Mouse (Mus musculus): ENCODE measurements at regions not wholly inside any gene's neighbourhood (a gene's known extent, or its start where the extent isn't known, plus 50 kb on each side); places are given as distances from the start of the nearest gene placed in this dataset.

- no peaks in the 10 kb centered on the region for H3K36me3 ChIP-seq (ENCODE audit: control insufficient read depth, insufficient read depth, low read length)
- H3K4me1 ChIP-seq (ENCODE audit: control insufficient read depth, insufficient read depth, low read length): no peaks in the 10 kb centered on the region; the same call in 1 of the 2 replicates
- no peak overlapping the region for H3K4me3 ChIP-seq (ENCODE audit: insufficient read depth, low read depth, low read length)
- peak; percentile 24 for DNase-seq (ENCODE audit: extremely low read depth, low read depth, low spot score)
- H3K27me3 ChIP-seq (ENCODE audit: control insufficient read depth, insufficient read depth, low read length): no peaks in the 10 kb centered on the region
- H3K9ac ChIP-seq (ENCODE audit: low read depth, low read length): no peak overlapping the region
- WGBS: 58% methylated on average over 1 of the region's 1 CpGs
- H3K27ac ChIP-seq (replicated peaks; ENCODE audit: insufficient read depth, low read depth, low read length): no peak overlapping the region
- H3K79me2 ChIP-seq (ENCODE audit: control insufficient read depth, insufficient read depth, low read length): no peaks in the 10 kb centered on the region
- TF ChIP-seq CTCF (IDR thresholded peaks at IDR 0.05; ENCODE audit: low read depth, low read length): no peak
- TF ChIP-seq POLR2A (IDR thresholded peaks at IDR 0.05; ENCODE audit: extremely low read depth, insufficient read depth, low read length): no peak
Measured at GRCm38 (mm10) chr11:45155782-45156181, 538.7 kb downstream of the Ebf1 start.

- Histone ChIP-seq H3K4me1 (ENCODE audit: control insufficient read depth, insufficient read depth, low read length) (no peaks in the 10 kb centered on the region; the same call in 1 of the 2 replicates), H3K79me2 (ENCODE audit: control insufficient read depth, insufficient read depth, low read length) (no peaks in the 10 kb centered on the region), H3K27me3 (ENCODE audit: control insufficient read depth, insufficient read depth, low read length) (no peaks in the 10 kb centered on the region), H3K36me3 (ENCODE audit: control insufficient read depth, insufficient read depth, low read length) (no peaks in the 10 kb centered on the region), H3K9ac (ENCODE audit: low read depth, low read length) (no peak overlapping the region), H3K4me3 (ENCODE audit: insufficient read depth, low read depth, low read length) (no peak overlapping the region), H3K27ac (replicated peaks; ENCODE audit: insufficient read depth, low read depth, low read length) (no peak overlapping the region)
- 18% methylated on average over 2 of the region's 2 CpGs for WGBS
- DNase-seq (ENCODE audit: extremely low read depth, low read depth, low spot score): peak; percentile 89
- TF ChIP-seq CTCF (IDR thresholded peaks at IDR 0.05; ENCODE audit: low read depth, low read length): no peak
- no peak for TF ChIP-seq POLR2A (IDR thresholded peaks at IDR 0.05; ENCODE audit: extremely low read depth, insufficient read depth, low read length)
Measured at GRCm38 (mm10) chr11:45158282-45158681, 541.2 kb downstream of the Ebf1 start.

DNA sequence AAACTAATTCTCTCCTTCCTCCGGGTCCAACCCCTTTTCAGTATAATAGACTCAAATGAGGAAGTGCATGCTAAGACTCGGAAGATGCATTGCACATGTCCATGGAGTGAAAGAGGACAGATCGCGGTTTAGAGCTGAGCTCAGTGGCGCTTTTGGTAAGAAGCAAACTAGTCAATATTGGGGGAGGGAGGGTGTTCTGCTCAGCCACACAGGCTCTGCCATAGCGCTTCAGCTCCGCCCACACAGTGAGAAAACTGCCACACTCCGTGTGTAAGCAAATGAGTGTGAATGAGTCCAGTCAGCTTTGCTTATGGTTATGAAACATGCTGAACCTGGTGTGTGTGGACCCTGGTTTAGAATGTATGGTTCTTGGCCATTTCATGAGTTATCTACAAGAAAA lies 543.8 kb downstream of the Ebf1 start:
- Histone ChIP-seq H3K9ac (ENCODE audit: low read depth, low read length) (no peak overlapping the region), H3K36me3 (ENCODE audit: control insufficient read depth, insufficient read depth, low read length) (no peaks in the 10 kb centered on the region), H3K27me3 (ENCODE audit: control insufficient read depth, insufficient read depth, low read length) (no peaks in the 10 kb centered on the region), H3K4me1 (ENCODE audit: control insufficient read depth, insufficient read depth, low read length) (no peaks in the 10 kb centered on the region; the same call in 1 of the 2 replicates), H3K79me2 (ENCODE audit: control insufficient read depth, insufficient read depth, low read length) (no peaks in the 10 kb centered on the region), H3K4me3 (ENCODE audit: insufficient read depth, low read depth, low read length) (no peak overlapping the region), H3K27ac (replicated peaks; ENCODE audit: insufficient read depth, low read depth, low read length) (no peak overlapping the region)
- TF ChIP-seq CTCF (IDR thresholded peaks at IDR 0.05; ENCODE audit: low read depth, low read length) (no peak), POLR2A (IDR thresholded peaks at IDR 0.05; ENCODE audit: extremely low read depth, insufficient read depth, low read length) (no peak)
- DNase-seq (ENCODE audit: extremely low read depth, low read depth, low spot score): no peak
- 83% methylated on average over 8 of the region's 8 CpGs for WGBS

- 78% methylated on average over 2 of the region's 2 CpGs for WGBS
- peak; percentile 16 for DNase-seq (ENCODE audit: extremely low read depth, low read depth, low spot score)
- no peak overlapping the region for H3K4me3 ChIP-seq (ENCODE audit: insufficient read depth, low read depth, low read length)
- no peaks in the 10 kb centered on the region for H3K36me3 ChIP-seq (ENCODE audit: control insufficient read depth, insufficient read depth, low read length)
- H3K27ac ChIP-seq (replicated peaks; ENCODE audit: insufficient read depth, low read depth, low read length): no peak overlapping the region
- peaks cover 15% of the 10 kb centered on the region for H3K4me1 ChIP-seq (ENCODE audit: control insufficient read depth, insufficient read depth, low read length)
- no peak overlapping the region for H3K9ac ChIP-seq (ENCODE audit: low read depth, low read length)
- H3K27me3 ChIP-seq (ENCODE audit: control insufficient read depth, insufficient read depth, low read length): no peaks in the 10 kb centered on the region
- no peaks in the 10 kb centered on the region for H3K79me2 ChIP-seq (ENCODE audit: control insufficient read depth, insufficient read depth, low read length)
- TF ChIP-seq CTCF (IDR thresholded peaks at IDR 0.05; ENCODE audit: low read depth, low read length) (peak; percentile 40), POLR2A (IDR thresholded peaks at IDR 0.05; ENCODE audit: extremely low read depth, insufficient read depth, low read length) (no peak)
Measured at GRCm38 (mm10) chr11:45173546-45173945, 556.4 kb downstream of the Ebf1 start.

- H3K9ac ChIP-seq (ENCODE audit: low read depth, low read length): no peak overlapping the region
- peak; percentile 85 for DNase-seq (ENCODE audit: extremely low read depth, low read depth, low spot score)
- no peak overlapping the region for H3K4me3 ChIP-seq (ENCODE audit: insufficient read depth, low read depth, low read length)
- no peaks in the 10 kb centered on the region for H3K36me3 ChIP-seq (ENCODE audit: control insufficient read depth, insufficient read depth, low read length)
- H3K27ac ChIP-seq (replicated peaks; ENCODE audit: insufficient read depth, low read depth, low read length): no peak overlapping the region
- H3K4me1 ChIP-seq (ENCODE audit: control insufficient read depth, insufficient read depth, low read length): peaks cover 21% of the 10 kb centered on the region
- 48% methylated on average over 2 of the region's 2 CpGs for WGBS
- no peaks in the 10 kb centered on the region for H3K79me2 ChIP-seq (ENCODE audit: control insufficient read depth, insufficient read depth, low read length)
- no peaks in the 10 kb centered on the region for H3K27me3 ChIP-seq (ENCODE audit: control insufficient read depth, insufficient read depth, low read length)
- no peak for TF ChIP-seq POLR2A (IDR thresholded peaks at IDR 0.05; ENCODE audit: extremely low read depth, insufficient read depth, low read length)
- TF ChIP-seq CTCF (IDR thresholded peaks at IDR 0.05; ENCODE audit: low read depth, low read length): no peak
Measured at GRCm38 (mm10) chr11:45174071-45174470, 557.0 kb downstream of the Ebf1 start.

DNA sequence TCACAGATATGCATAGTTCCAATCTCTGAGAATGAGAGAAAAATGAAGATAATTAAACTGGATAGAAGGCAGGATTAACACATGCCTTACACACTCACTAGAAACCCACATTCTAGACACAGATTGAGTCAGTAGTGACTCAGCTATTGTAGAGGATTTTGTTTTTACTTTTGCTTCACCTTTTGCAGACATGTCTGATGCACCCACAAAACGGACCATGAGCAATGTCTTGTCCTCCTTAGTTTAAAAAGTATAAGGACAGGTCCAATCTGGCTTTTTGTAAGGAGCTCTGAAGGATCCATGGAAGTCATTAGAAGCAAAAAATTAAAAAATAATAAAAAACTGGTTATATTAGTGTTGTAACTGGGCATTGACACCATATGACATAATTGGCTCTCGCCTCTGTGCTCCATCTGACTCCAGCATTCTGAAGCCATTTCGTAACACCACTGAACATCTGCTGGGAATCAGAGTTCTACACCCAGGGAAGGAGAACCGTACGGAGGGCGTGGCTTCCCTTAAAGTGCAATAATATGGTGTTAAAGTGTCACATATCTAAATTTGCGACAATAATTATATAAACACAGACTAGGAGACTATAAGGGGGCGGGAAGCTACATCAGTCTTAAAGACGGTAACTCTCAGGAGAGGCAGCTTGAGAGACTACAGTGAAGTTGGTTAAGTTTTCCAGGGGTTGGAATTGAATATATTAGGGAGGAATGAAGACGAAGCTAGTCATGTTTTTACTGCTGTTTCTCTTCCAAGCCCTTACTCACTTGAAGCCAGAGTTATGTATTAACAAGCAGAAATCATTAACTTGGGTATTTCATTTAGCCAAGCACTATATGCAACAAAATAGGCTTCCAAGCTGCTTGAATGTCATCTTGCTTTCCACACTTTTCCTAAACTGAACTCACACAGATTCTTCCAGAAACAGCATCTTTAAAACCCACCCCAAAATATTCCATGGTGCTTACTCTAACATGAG lies 558.0 kb downstream of the Ebf1 start:
- no peak overlapping the region for H3K9ac ChIP-seq (ENCODE audit: low read depth, low read length)
- TF ChIP-seq POLR2A (IDR thresholded peaks at IDR 0.05; ENCODE audit: extremely low read depth, insufficient read depth, low read length) (no peak), CTCF (IDR thresholded peaks at IDR 0.05; ENCODE audit: low read depth, low read length) (no peak)
- H3K36me3 ChIP-seq (ENCODE audit: control insufficient read depth, insufficient read depth, low read length): no peaks in the 10 kb centered on the region
- H3K4me1 ChIP-seq (ENCODE audit: control insufficient read depth, insufficient read depth, low read length): peaks cover 24% of the 10 kb centered on the region
- peak; percentile 93 for DNase-seq (ENCODE audit: extremely low read depth, low read depth, low spot score)
- H3K27me3 ChIP-seq (ENCODE audit: control insufficient read depth, insufficient read depth, low read length): no peaks in the 10 kb centered on the region
- H3K4me3 ChIP-seq (ENCODE audit: insufficient read depth, low read depth, low read length): no peak overlapping the region
- H3K79me2 ChIP-seq (ENCODE audit: control insufficient read depth, insufficient read depth, low read length): no peaks in the 10 kb centered on the region
- H3K27ac ChIP-seq (replicated peaks; ENCODE audit: insufficient read depth, low read depth, low read length): peak overlapping the region; percentile 65
- WGBS: 27% methylated on average over 10 of the region's 10 CpGs
